Mouse (Mus musculus) testis, adult 2 months (tissue): ENCODE data around the gene Fndc3a.

Experiments
- CTCF ChIP-seq: fragments of 200-500 bp; IDR thresholded peaks from 2 replicates; pipeline ENCODE4 v1.5.1; 2012; ENCODE audit warnings: low read depth, mild to moderate bottlenecking, inconsistent platforms, low read length, moderate library complexity; ENCODE audit not compliant: control insufficient read depth, insufficient read depth, insufficient replicate concordance
- POLR2A ChIP-seq: fragments of 200-500 bp; IDR thresholded peaks from 2 replicates; pipeline ENCODE4 v1.6.1; 2012; ENCODE audit warnings: low read depth, mild to moderate bottlenecking, inconsistent platforms, low read length, moderate library complexity; ENCODE audit not compliant: control insufficient read depth

DNA sequence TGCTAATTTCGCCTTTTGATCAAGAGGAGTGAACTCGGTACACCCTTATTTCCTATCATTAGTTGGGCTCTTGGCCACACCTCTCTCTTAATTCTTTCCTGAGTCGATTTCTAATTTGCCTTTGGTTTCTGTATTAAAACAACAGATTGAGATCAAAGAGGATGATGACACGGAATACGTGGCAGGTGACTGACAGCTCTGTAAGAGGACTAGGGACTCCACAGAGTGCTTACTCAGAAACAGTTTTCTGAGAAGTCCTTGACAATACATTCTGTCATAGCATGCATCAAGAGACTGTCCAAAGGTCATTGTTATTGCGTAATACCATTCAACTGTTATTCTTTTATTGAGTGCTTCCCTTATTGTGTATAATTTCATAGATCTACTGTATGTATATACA is 43.1 kb upstream of the Fndc3a start:
- TF ChIP-seq CTCF (no peak), POLR2A (no peak)
